Mouse (Mus musculus) CH12.LX (cell line): Measurements from ENCODE around the gene Nxpe5. TPM values are rescaled to one million over a fixed set of nuclear protein-coding genes. Genes with fewer than 3 reads are reported as not detected.

Experiments
- DNase-seq: peaks from one replicate; pipeline ENCODE4 v3.0.0-alpha.2; 2013; ENCODE audit errors: extremely low read depth
- H3K27ac ChIP-seq: 2 replicates; pipeline ENCODE4 v1.5.1; 2012; ENCODE audit warnings: low read depth, mild to moderate bottlenecking, control low read depth, moderate library complexity; ENCODE audit not compliant: insufficient read depth
- H3K27me3 ChIP-seq: replicated peaks from 2 replicates; pipeline ENCODE3; 2012; ENCODE audit warnings: inconsistent platforms
- H3K36me3 ChIP-seq, 2 experiments: replicated peaks in 1 of 2; 2 replicates each; pipeline versions ENCODE3 to v1.6.1; 2012; ENCODE audit warnings: inconsistent platforms in 1 of 2, low read length in 1 of 2, mild to moderate bottlenecking in 1 of 2, mixed read lengths in 1 of 2, moderate library complexity in 1 of 2; ENCODE audit not compliant: control insufficient read depth in 1 of 2, insufficient read depth in 1 of 2
- H3K4me1 ChIP-seq, 2 experiments: 2 replicates each; pipeline ENCODE4 v1.6.1; 2012; ENCODE audit warnings: inconsistent platforms in 1 of 2, moderate library complexity in 1 of 2; ENCODE audit not compliant: insufficient read depth in 2 of 2, control insufficient read depth in 1 of 2
- H3K4me2 ChIP-seq: 2 replicates; pipeline ENCODE4 v1.6.1; 2012; ENCODE audit warnings: low read depth, mild to moderate bottlenecking, control low read depth; ENCODE audit not compliant: poor library complexity, insufficient read depth, severe bottlenecking
- H3K4me3 ChIP-seq, 3 experiments: fragments of 150-350 bp in 1 of 3; sonication (generic) in 1 of 3; replicated peaks in 1 of 3; 2 replicates each; pipeline versions ENCODE3 to v1.5.1; 2011 to 2012; ENCODE audit warnings: low read depth in 2 of 3, low read length in 2 of 3, mild to moderate bottlenecking in 2 of 3, moderate library complexity in 2 of 3, control low read depth in 1 of 3, improper control_type of control experiment in 1 of 3, inconsistent platforms in 1 of 3, mixed read lengths in 1 of 3; ENCODE audit not compliant: poor library complexity in 1 of 3
- H3K79me2 ChIP-seq: replicated peaks from 2 replicates; pipeline ENCODE4 v1.6.1; 2012; ENCODE audit warnings: mild to moderate bottlenecking, moderate library complexity; ENCODE audit not compliant: control insufficient read depth, poor library complexity, insufficient read depth, severe bottlenecking; ENCODE audit errors: extremely low read depth
- H3K9ac ChIP-seq: 2 replicates; pipeline ENCODE4 v1.6.1; 2012; ENCODE audit warnings: low read depth, mild to moderate bottlenecking, control low read depth, moderate library complexity; ENCODE audit not compliant: insufficient read depth
- H3K9me3 ChIP-seq: replicated peaks from 2 replicates; pipeline ENCODE3; 2012; ENCODE audit warnings: low read length, inconsistent platforms, mixed read lengths
- BHLHE40 ChIP-seq: IDR thresholded peaks from 2 replicates; pipeline ENCODE4 v1.6.1; 2011; ENCODE audit warnings: mild to moderate bottlenecking, low read depth, low read length, improper control_type of control experiment
- CHD1 ChIP-seq: IDR thresholded peaks from 2 replicates; pipeline ENCODE4 v1.6.1; 2012; ENCODE audit warnings: low read depth, low read length, improper control_type of control experiment, inconsistent platforms
- CTCF ChIP-seq, 2 experiments: IDR thresholded peaks in 1 of 2; conservative IDR thresholded peaks in 1 of 2; 2 replicates each; pipeline ENCODE4 v1.5.1; 2011 to 2012; ENCODE audit warnings: low read depth in 2 of 2, low read length in 2 of 2, improper control_type of control experiment in 1 of 2, inconsistent platforms in 1 of 2, mild to moderate bottlenecking in 1 of 2, moderate library complexity in 1 of 2
- ELF1 ChIP-seq: IDR thresholded peaks from 2 replicates; pipeline ENCODE4 v1.6.1; 2014; ENCODE audit warnings: low read depth, mild to moderate bottlenecking, inconsistent platforms, low read length, improper control_type of control experiment
- EP300 ChIP-seq: IDR thresholded peaks from 2 replicates; pipeline ENCODE4 v1.6.1; 2011; ENCODE audit warnings: low read length, improper control_type of control experiment
- GABPA ChIP-seq: IDR thresholded peaks from 2 replicates; pipeline ENCODE4 v1.6.1; 2012; ENCODE audit warnings: low read depth, low read length, improper control_type of control experiment, inconsistent platforms; ENCODE audit not compliant: insufficient replicate concordance
- JUN ChIP-seq: IDR thresholded peaks from 2 replicates; pipeline ENCODE4 v1.6.1; 2011; ENCODE audit warnings: low read depth, mild to moderate bottlenecking, low read length, improper control_type of control experiment, moderate library complexity; ENCODE audit not compliant: insufficient read depth
- JUND ChIP-seq: conservative IDR thresholded peaks from 2 replicates; pipeline ENCODE4 v1.6.1; 2011; ENCODE audit warnings: low read depth, low read length, improper control_type of control experiment
- KAT2A ChIP-seq: IDR thresholded peaks from 2 replicates; pipeline ENCODE4 v1.6.1; 2012; ENCODE audit warnings: low read length, improper control_type of control experiment, inconsistent platforms; ENCODE audit not compliant: insufficient replicate concordance
- MAFK ChIP-seq: IDR thresholded peaks from 2 replicates; pipeline ENCODE4 v1.6.1; 2011; ENCODE audit warnings: low read length, improper control_type of control experiment; ENCODE audit not compliant: insufficient replicate concordance
- MAX ChIP-seq: IDR thresholded peaks from 2 replicates; pipeline ENCODE4 v1.6.1; 2011; ENCODE audit warnings: low read length, improper control_type of control experiment
- MEF2A ChIP-seq: IDR thresholded peaks from 2 replicates; pipeline ENCODE4 v1.6.1; 2014; ENCODE audit warnings: low read depth, mild to moderate bottlenecking, inconsistent platforms, low read length, improper control_type of control experiment, borderline replicate concordance
- MXI1 ChIP-seq: IDR thresholded peaks from 2 replicates; pipeline ENCODE4 v1.6.1; 2011; ENCODE audit warnings: mild to moderate bottlenecking, low read depth, low read length, improper control_type of control experiment
- NELFE ChIP-seq: IDR thresholded peaks from 2 replicates; pipeline ENCODE4 v1.6.1; 2011; ENCODE audit warnings: low read depth, low read length, improper control_type of control experiment
- NRF1 ChIP-seq: IDR thresholded peaks from 2 replicates; pipeline ENCODE4 v1.6.1; 2014; ENCODE audit warnings: low read depth, mild to moderate bottlenecking, inconsistent platforms, low read length, improper control_type of control experiment, moderate library complexity
- POLR2AphosphoS2 ChIP-seq: IDR thresholded peaks from 2 replicates; pipeline ENCODE4 v1.6.1; 2011; ENCODE audit warnings: low read depth, low read length, improper control_type of control experiment
- RAD21 ChIP-seq: IDR thresholded peaks from 2 replicates; pipeline ENCODE4 v1.6.1; 2011; ENCODE audit warnings: low read depth, mild to moderate bottlenecking, low read length, improper control_type of control experiment, moderate library complexity
- SIN3A ChIP-seq: IDR thresholded peaks from 2 replicates; pipeline ENCODE4 v1.6.1; 2012; ENCODE audit warnings: low read length, improper control_type of control experiment, inconsistent platforms
- SMC3 ChIP-seq: IDR thresholded peaks from 2 replicates; pipeline ENCODE4 v1.6.1; 2011; ENCODE audit warnings: low read depth, low read length, improper control_type of control experiment
- TCF12 ChIP-seq: IDR thresholded peaks from 2 replicates; pipeline ENCODE4 v1.6.1; 2014; ENCODE audit warnings: low read depth, mild to moderate bottlenecking, inconsistent platforms, low read length, improper control_type of control experiment
- USF2 ChIP-seq: conservative IDR thresholded peaks from 2 replicates; pipeline ENCODE4 v1.6.1; 2011; ENCODE audit warnings: low read depth, low read length, improper control_type of control experiment
- ZC3H11A ChIP-seq: IDR thresholded peaks from 2 replicates; pipeline ENCODE4 v1.6.1; 2012; ENCODE audit warnings: low read depth, mild to moderate bottlenecking, inconsistent platforms, low read length, improper control_type of control experiment
- ZKSCAN1 ChIP-seq: IDR thresholded peaks from 2 replicates; pipeline ENCODE4 v1.6.1; 2012; ENCODE audit warnings: low read depth, inconsistent platforms, low read length, improper control_type of control experiment, borderline replicate concordance
- ZMIZ1 ChIP-seq: IDR thresholded peaks from 2 replicates; pipeline ENCODE4 v1.6.1; 2012; ENCODE audit warnings: low read depth, mild to moderate bottlenecking, inconsistent platforms, low read length, improper control_type of control experiment
- dilution Hi-C: fragments of 300-500 bp; cut with MboI; formaldehyde crosslinking; loops from 2 replicates; pipeline ENCODE4 v1.14.3; 2020; ENCODE audit warnings: low sequenced_read_pairs; ENCODE audit not compliant: extremely low pct_unique_long_range_greater_than_20kb, extremely low pct_ligation_motif_present
- in situ Hi-C: fragments of 300-500 bp; cut with MboI; formaldehyde crosslinking; loops from 3 replicates; pipeline ENCODE4 v1.14.3; 2019; ENCODE audit warnings: low sequenced_read_pairs, low pct_ligation_motif_present, low pct_unique_long_range_greater_than_20kb, mixed read lengths
- polyA plus RNA-seq: library from polyadenylated mRNA; unstranded; fragments of >175 nt; gene quantifications from 2 replicates; pipeline ENCODE4 v1.2.1, GENCODE M21; 2012; ENCODE audit warnings: low read depth; ENCODE audit not compliant: insufficient read length
- total RNA-seq, 2 experiments: library from RNA; depleted of rRNA; stranded (reverse); fragments of 300-350 nt in 1 of 2; fragments of >200 nt in 1 of 2; gene quantifications; 2 replicates each; pipeline ENCODE4 v1.2.3; 2012 to 2014

Gene Nxpe5
- total and polyA plus RNA-seq, 3 experiments: not detected

DNA sequence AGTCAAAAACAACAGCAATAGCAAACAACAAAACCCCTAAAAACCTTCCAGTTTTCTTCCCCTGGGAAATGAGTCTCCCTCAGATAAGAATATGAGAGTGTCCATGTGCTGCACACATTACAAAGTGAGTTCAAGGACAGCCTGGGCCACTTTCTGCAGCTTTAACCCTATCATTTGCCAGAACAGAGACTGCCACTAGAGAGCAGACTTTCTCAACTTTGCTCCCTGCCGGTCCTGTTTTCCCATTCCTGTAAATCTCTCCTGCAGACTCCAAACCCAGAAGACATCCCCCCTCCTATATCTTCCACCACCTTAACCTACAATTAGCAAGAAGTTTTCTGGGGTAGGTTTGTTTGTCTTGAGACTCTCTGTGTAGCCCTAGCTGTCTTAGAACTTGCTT, 26.1 kb upstream of the Nxpe5 start:
- no peaks in the 10 kb centered on the region for H3K4me1 ChIP-seq
- no peak overlapping the region for H3K27ac ChIP-seq
- H3K4me3 ChIP-seq: no peak overlapping the region
- dilution Hi-C loops: no loop called here
- no peaks in the 10 kb centered on the region for H3K79me2 ChIP-seq
- H3K36me3 ChIP-seq: peaks cover 0 to 6% of the 10 kb centered on the region in 2 experiments
- DNase-seq: no peak
- no peaks in the 10 kb centered on the region for H3K27me3 ChIP-seq
- no peaks in the 10 kb centered on the region for H3K9me3 ChIP-seq
- H3K4me2 ChIP-seq: no peak overlapping the region
- in situ Hi-C loops: no loop called here
- TF ChIP-seq POLR2AphosphoS2 (no peak), ELF1 (no peak), JUN (no peak), SIN3A (no peak), KAT2A (no peak), SMC3 (peak; percentile 54), GABPA (no peak), ZKSCAN1 (no peak), MEF2A (no peak), CTCF (conservative IDR thresholded peaks at IDR 0.05 in 1 of 2, IDR thresholded peaks at IDR 0.05 in 1 of 2; ENCODE audit: low read depth in 2 of 2, low read length in 2 of 2) (peak; percentile 15 to 72; a peak in 2 of 4 replicates), EP300 (no peak), BHLHE40 (no peak), RAD21 (peak; percentile 62), CHD1 (no peak), MXI1 (no peak), MAFK (no peak)
- TF ChIP-seq, all 38 proteins: peak for 3
- no peak overlapping the region for H3K9ac ChIP-seq

DNA sequence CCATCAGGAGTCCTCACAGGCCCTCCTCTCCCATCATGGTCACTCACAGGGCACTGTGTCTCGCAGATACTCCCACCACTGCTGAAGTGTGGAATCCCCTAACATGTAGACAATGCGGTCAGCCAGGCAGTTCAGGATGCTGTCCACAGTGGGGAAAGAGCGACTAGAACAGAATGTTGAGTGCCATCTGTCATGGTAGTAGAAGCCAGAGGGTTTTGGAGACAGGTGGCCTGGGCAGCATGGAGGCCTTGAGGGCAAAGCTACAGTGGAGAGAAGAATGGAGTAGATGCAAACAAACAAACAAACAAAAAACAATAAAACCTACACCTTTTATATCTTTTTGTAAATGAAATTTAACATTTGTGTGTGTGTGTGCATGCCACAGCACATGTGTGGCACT, 23.6 kb upstream of the Nxpe5 start:
- in situ Hi-C loops: no loop called here
- Histone ChIP-seq H3K4me1 (no peaks in the 10 kb centered on the region), H3K4me3 (no peak overlapping the region), H3K9ac (no peak overlapping the region), H3K27me3 (no peaks in the 10 kb centered on the region), H3K27ac (no peak overlapping the region), H3K9me3 (no peaks in the 10 kb centered on the region), H3K4me2 (no peak overlapping the region), H3K79me2 (no peaks in the 10 kb centered on the region), H3K36me3 (no peaks in the 10 kb centered on the region)
- dilution Hi-C loops: no loop called here
- TF ChIP-seq NELFE (no peak), NRF1 (no peak), BHLHE40 (no peak), USF2 (no peak), SIN3A (no peak), GABPA (no peak), JUND (no peak), MAX (no peak), MXI1 (no peak), TCF12 (no peak), ZMIZ1 (no peak), MAFK (no peak), ZC3H11A (no peak)
- DNase-seq: no peak
